Mouse (Mus musculus): Measurements from ENCODE around the gene Igsf9. TPM values are rescaled to one million over a fixed set of nuclear protein-coding genes. Genes with fewer than 3 reads are reported as not detected.

The Igsf9 gene
- total and polyA plus RNA-seq, 3 experiments = 2.7 to 6.5 (median 6.0) TPM

DNA sequence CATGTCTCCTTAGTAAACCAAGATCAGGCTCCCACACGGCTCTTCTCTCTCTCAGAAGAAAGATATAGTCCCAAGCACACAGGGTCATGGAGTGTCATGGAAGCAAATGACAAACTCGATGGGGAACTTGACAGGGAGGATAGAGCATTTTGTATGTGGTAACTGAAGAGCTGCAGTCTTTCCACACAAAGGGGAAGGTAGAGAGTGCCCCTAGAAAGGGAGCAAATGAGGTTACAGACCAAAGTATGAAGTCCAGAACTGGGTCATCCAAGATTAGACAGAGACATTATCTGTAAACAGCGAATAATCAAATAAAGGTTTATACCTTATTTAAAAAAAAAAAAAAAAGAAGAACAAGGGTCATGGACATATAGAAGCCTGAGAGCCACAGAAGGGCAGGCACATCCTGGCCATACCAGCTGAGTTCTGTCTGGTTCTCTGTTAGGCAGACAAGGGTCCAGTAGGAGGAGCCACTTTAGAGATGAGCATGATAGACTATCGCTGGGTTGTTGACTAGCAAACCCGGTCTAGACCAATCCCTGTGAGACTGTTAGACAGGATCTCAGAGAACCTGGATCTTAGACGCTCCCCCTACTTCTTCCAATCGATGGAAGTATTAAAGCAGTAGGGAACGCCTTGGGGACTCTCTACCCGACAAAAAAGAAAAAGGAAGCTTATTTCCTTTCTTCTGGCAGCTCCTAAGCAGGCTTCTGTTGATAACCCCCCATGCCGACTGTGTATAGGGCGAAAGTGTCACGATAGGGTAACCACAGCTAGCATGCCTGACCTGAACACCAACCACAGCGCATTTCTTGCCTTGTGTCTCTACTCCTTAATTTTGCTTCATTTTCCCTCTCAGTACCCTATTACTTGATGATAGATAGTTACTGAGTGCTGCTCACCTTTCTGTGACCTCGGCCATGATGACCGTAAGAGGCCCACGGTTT lies 17.9 kb upstream of the Igsf9 start:
- DNase-seq (ENCODE audit: extremely low read depth) = no peak
- H3K4me1 ChIP-seq (ENCODE audit: control insufficient read depth in 1 of 2, insufficient read depth in 2 of 2) = peaks cover 0 to 4% of the 10 kb centered on the region in 2 experiments; a peak in 1 of 4 replicates
- no peaks in the 10 kb centered on the region for H3K79me2 ChIP-seq (replicated peaks; ENCODE audit: control insufficient read depth, extremely low read depth, insufficient read depth, poor library complexity, severe bottlenecking)
- H3K9ac ChIP-seq (ENCODE audit: insufficient read depth, low read depth) = no peak overlapping the region
- H3K27ac ChIP-seq (ENCODE audit: insufficient read depth, low read depth) = no peak overlapping the region
- H3K4me2 ChIP-seq (ENCODE audit: insufficient read depth, low read depth, poor library complexity, severe bottlenecking) = no peak overlapping the region
- H3K27me3 ChIP-seq (replicated peaks) = peaks cover 2% of the 10 kb centered on the region
- in situ Hi-C loops (cut with MboI; ENCODE audit: low pct_ligation_motif_present, low pct_unique_long_range_greater_than_20kb, low sequenced_read_pairs) (no loop called here), dilution Hi-C loops (cut with MboI; ENCODE audit: extremely low pct_ligation_motif_present, extremely low pct_unique_long_range_greater_than_20kb, low sequenced_read_pairs) (no loop called here)
- H3K9me3 ChIP-seq (replicated peaks; ENCODE audit: low read length) = no peaks in the 10 kb centered on the region
- no peaks in the 10 kb centered on the region for H3K36me3 ChIP-seq (replicated peaks in 1 of 2; ENCODE audit: control insufficient read depth in 1 of 2, insufficient read depth in 1 of 2, low read length in 1 of 2)
- no peak overlapping the region for H3K4me3 ChIP-seq (replicated peaks in 1 of 3; ENCODE audit: low read depth in 2 of 3, low read length in 2 of 3, poor library complexity in 1 of 3)
- peak in 1 of 2 experiments; percentile 36; a peak in 2 of 4 replicates for TF ChIP-seq CTCF (conservative IDR thresholded peaks at IDR 0.05 in 1 of 2, IDR thresholded peaks at IDR 0.05 in 1 of 2; ENCODE audit: low read depth in 2 of 2, low read length in 2 of 2)
- peak; percentile 23; the same call in 1 of the 2 replicates for TF ChIP-seq SMC3 (IDR thresholded peaks at IDR 0.05; ENCODE audit: low read depth, low read length)
- no peak for TF ChIP-seq RAD21 (IDR thresholded peaks at IDR 0.05; ENCODE audit: low read depth, low read length)
- no peak for TF ChIP-seq TCF12 (IDR thresholded peaks at IDR 0.05; ENCODE audit: low read depth, low read length)

DNA sequence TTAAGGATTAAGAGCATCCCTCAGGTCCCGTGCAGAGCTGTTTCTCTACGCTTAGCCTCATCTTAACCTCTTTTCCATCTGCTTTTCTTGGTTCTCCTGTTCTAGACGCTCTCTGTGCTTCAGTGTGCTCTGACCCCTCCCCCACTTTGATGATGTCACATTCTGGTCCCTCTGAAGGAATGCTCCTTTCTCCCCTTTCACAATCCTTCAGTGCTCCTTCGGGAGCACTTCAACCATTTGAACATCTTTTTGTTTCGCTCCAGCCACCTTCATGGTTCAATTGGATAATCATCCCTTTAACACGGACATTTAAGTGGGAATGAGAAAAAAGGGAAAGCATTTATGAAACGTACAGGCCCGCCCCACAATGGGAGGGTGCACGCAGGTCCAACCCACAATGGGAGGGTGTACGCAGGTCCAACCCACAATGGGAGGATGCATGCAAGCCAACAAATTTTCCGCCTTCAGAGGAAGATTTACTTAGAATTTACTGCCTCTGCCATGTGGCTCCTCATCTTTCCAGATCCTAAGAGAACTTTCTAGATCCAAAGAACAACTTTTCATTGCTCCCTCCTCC lies 13.2 kb upstream of the Igsf9 start:
- Histone ChIP-seq H3K36me3 (replicated peaks in 1 of 2; ENCODE audit: control insufficient read depth in 1 of 2, insufficient read depth in 1 of 2, low read length in 1 of 2) (no peaks in the 10 kb centered on the region), H3K27ac (ENCODE audit: insufficient read depth, low read depth) (no peak overlapping the region), H3K9me3 (replicated peaks; ENCODE audit: low read length) (peaks cover 3% of the 10 kb centered on the region), H3K27me3 (replicated peaks) (peaks cover 2% of the 10 kb centered on the region), H3K4me1 (ENCODE audit: control insufficient read depth in 1 of 2, insufficient read depth in 2 of 2) (peaks cover 3 to 9% of the 10 kb centered on the region in 2 experiments), H3K4me2 (ENCODE audit: insufficient read depth, low read depth, poor library complexity, severe bottlenecking) (peak overlapping the region; percentile 39), H3K9ac (ENCODE audit: insufficient read depth, low read depth) (no peak overlapping the region), H3K4me3 (replicated peaks in 1 of 3; ENCODE audit: low read depth in 2 of 3, low read length in 2 of 3, poor library complexity in 1 of 3) (peak overlapping the region; percentile 28 to 41 (median 41)), H3K79me2 (replicated peaks; ENCODE audit: control insufficient read depth, extremely low read depth, insufficient read depth, poor library complexity, severe bottlenecking) (no peaks in the 10 kb centered on the region)
- DNase-seq (ENCODE audit: extremely low read depth) = peak; percentile 55
- TF ChIP-seq BHLHE40 (IDR thresholded peaks at IDR 0.05; ENCODE audit: low read depth, low read length) (0 out of 2 replicates have a peak, but pooled peaks have one; percentile 13), CTCF (conservative IDR thresholded peaks at IDR 0.05 in 1 of 2, IDR thresholded peaks at IDR 0.05 in 1 of 2; ENCODE audit: low read depth in 2 of 2, low read length in 2 of 2) (no peak), MAFK (IDR thresholded peaks at IDR 0.05; ENCODE audit: insufficient replicate concordance, low read length) (no peak), IRF4 (IDR thresholded peaks at IDR 0.05; ENCODE audit: low read depth, low read length) (no peak), POLR2AphosphoS2 (IDR thresholded peaks at IDR 0.05; ENCODE audit: low read depth, low read length) (no peak), MAZ (IDR thresholded peaks at IDR 0.05; ENCODE audit: low read depth, low read length) (0 out of 2 replicates have a peak, but pooled peaks have one; percentile 37), EP300 (IDR thresholded peaks at IDR 0.05; ENCODE audit: low read length) (no peak), JUN (IDR thresholded peaks at IDR 0.05; ENCODE audit: insufficient read depth, low read depth, low read length) (0 out of 2 replicates have a peak, but pooled peaks have one; percentile 41), UBTF (IDR thresholded peaks at IDR 0.05; ENCODE audit: low read depth, low read length) (no peak), MAX (IDR thresholded peaks at IDR 0.05; ENCODE audit: low read length) (0 out of 2 replicates have a peak, but pooled peaks have one; percentile 7), RCOR1 (conservative IDR thresholded peaks at IDR 0.05; ENCODE audit: low read depth, low read length) (no peak; the same call in 1 of the 2 replicates), NRF1 (IDR thresholded peaks at IDR 0.05; ENCODE audit: low read depth, low read length) (peak; percentile 23; the same call in 1 of the 2 replicates), CHD2 (IDR thresholded peaks at IDR 0.05; ENCODE audit: low read length) (peak; percentile 64; the same call in 1 of the 2 replicates), POLR2A (IDR thresholded peaks at IDR 0.05; ENCODE audit: low read depth, low read length) (peak; percentile 36; the same call in 1 of the 2 replicates), RAD21 (IDR thresholded peaks at IDR 0.05; ENCODE audit: low read depth, low read length) (no peak), USF1 (IDR thresholded peaks at IDR 0.05; ENCODE audit: low read depth, low read length) (no peak), JUND (conservative IDR thresholded peaks at IDR 0.05; ENCODE audit: low read depth, low read length) (peak; percentile 42), CHD1 (IDR thresholded peaks at IDR 0.05; ENCODE audit: low read depth, low read length) (no peak), NELFE (IDR thresholded peaks at IDR 0.05; ENCODE audit: low read depth, low read length) (no peak)
- dilution Hi-C loops (cut with MboI; ENCODE audit: extremely low pct_ligation_motif_present, extremely low pct_unique_long_range_greater_than_20kb, low sequenced_read_pairs) = no loop called here
- in situ Hi-C loops (cut with MboI; ENCODE audit: low pct_ligation_motif_present, low pct_unique_long_range_greater_than_20kb, low sequenced_read_pairs) = no loop called here

Measured in CH12.LX (cell line).